Mouse (Mus musculus): Measurements from ENCODE around the gene Sipa1. TPM values are rescaled to one million over a fixed set of nuclear protein-coding genes. Genes with fewer than 3 reads are reported as not detected.
A peak's percentile ranks its signal among the peaks of the same experiment; 100 is the strongest.

Sipa1 gene
- total and polyA plus RNA-seq, 2 experiments from 2014 or later: 12.3 to 33.2 TPM

DNA sequence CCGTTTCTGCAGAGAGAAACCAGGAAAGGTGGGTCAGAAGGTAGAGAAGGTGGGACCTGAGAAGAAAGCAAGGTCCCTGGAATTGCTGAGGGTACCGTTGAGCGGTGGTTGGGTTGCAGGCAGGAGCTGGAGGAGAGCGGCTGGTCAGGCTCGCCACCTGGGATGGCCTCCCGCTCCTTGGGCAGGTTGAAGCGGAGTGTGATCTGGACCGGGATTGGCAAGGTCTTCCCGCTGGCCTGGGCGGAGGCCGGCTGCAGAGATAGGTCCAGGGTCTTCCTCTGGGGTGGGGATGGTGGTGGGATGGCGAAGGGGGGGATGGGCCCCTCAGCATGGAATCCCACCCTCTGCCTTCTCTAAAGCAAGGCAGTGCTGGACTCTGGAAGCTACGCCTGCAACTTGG, 54.8 kb downstream of the Sipa1 start:
- Histone ChIP-seq H3K4me1 (ENCODE audit: control insufficient read depth, insufficient read depth) (peaks cover 12% of the 10 kb centered on the region), H3K36me3 (replicated peaks; ENCODE audit: control insufficient read depth, insufficient read depth, low read length) (peaks cover 46% of the 10 kb centered on the region), H3K9ac (replicated peaks; ENCODE audit: low read depth, low read length) (no peak overlapping the region), H3K4me2 (ENCODE audit: low read depth, low read length) (peak overlapping the region; percentile 58), H3K27ac (ENCODE audit: low read depth) (no peak overlapping the region), H3K27me3 (ENCODE audit: control insufficient read depth, insufficient read depth, low read length) (no peaks in the 10 kb centered on the region), H3K4me3 (ENCODE audit: low read depth, low read length) (no peak overlapping the region), H3K9me3 (replicated peaks; ENCODE audit: control insufficient read depth, low read length) (no peaks in the 10 kb centered on the region)
- ATAC-seq (ENCODE audit: insufficient read depth, low read depth) (no peak), DNase-seq (ENCODE audit: low spot score) (no peak)
- TF ChIP-seq CTCF (IDR thresholded peaks at IDR 0.05; ENCODE audit: low read depth): no peak
- no peak for TF ChIP-seq EP300 (IDR thresholded peaks at IDR 0.05; ENCODE audit: low read depth)
- WGBS: 95% methylated on average over 13 of the region's 13 CpGs

DNA sequence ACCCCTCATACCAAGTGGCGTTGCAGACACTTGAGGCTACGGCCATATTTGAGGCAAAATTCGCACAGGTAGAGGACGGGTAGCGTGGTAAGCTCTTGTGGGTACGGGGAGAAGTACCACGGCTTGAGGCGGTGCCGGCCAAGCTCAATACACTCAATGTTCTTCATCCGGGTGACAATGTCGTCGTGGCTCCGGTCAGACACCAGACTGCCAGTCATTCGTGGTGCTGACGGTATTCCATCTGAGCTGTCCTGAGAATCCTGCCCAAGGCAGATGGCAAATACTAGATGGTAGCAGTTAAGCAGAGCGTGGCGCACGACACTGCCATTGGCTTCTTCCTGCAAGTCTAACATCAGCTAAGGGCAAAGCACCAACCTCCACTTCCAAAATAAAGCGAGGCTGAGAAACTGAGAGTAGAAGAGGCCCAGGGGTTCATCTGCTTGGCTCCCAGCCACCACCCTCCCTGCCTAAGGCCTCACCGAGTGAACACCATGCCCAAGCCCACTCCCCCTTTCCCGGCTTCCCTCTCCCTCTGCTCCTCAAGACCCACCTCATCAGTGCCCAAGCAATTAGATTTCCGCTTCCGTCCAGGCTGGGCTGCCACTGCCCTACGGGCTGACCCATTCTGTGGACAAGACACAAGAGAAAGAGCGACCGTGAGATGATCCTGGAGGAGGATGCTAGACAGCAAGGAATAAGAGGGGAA, 55.6 kb downstream of the Sipa1 start:
- Histone ChIP-seq H3K9me3 (replicated peaks; ENCODE audit: control insufficient read depth, low read length) (no peaks in the 10 kb centered on the region), H3K27me3 (ENCODE audit: control insufficient read depth, insufficient read depth, low read length) (no peaks in the 10 kb centered on the region), H3K4me3 (ENCODE audit: low read depth, low read length) (no peak overlapping the region), H3K36me3 (replicated peaks; ENCODE audit: control insufficient read depth, insufficient read depth, low read length) (peaks cover 53% of the 10 kb centered on the region), H3K4me1 (ENCODE audit: control insufficient read depth, insufficient read depth) (peaks cover 12% of the 10 kb centered on the region), H3K9ac (replicated peaks; ENCODE audit: low read depth, low read length) (no peak overlapping the region), H3K27ac (ENCODE audit: low read depth) (no peak overlapping the region), H3K4me2 (ENCODE audit: low read depth, low read length) (no peak overlapping the region)
- WGBS: 94% methylated on average over 26 of the region's 26 CpGs
- ATAC-seq (ENCODE audit: insufficient read depth, low read depth) (no peak), DNase-seq (ENCODE audit: low spot score) (no peak)
- TF ChIP-seq CTCF (IDR thresholded peaks at IDR 0.05; ENCODE audit: low read depth) (no peak), EP300 (IDR thresholded peaks at IDR 0.05; ENCODE audit: low read depth) (no peak)

DNA sequence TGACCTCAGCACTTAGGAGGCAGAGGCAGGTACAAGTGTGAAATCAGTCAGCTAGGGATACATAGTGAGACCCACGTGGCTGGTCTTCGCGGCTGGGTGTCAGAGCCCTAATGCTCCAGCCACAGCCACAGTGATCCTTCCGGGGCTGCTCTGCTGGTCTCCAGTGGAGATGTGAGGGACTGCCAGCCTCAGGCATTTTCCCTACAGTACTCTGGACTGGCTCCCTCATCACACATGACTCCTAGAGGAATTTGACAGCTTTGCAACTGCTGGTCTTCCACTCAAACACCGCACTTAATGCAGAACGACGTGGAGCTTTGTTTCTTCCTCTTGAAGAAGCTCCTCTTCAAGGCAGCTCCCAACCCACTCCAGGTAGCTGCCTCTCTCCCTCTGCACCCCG, 57.3 kb downstream of the Sipa1 start:
- no peak overlapping the region for H3K9ac ChIP-seq (replicated peaks; ENCODE audit: low read depth, low read length)
- H3K36me3 ChIP-seq (replicated peaks; ENCODE audit: control insufficient read depth, insufficient read depth, low read length): peaks cover 53% of the 10 kb centered on the region
- no peak for ATAC-seq (ENCODE audit: insufficient read depth, low read depth)
- WGBS: 66% methylated on average over 8 of the region's 8 CpGs
- H3K4me2 ChIP-seq (ENCODE audit: low read depth, low read length): no peak overlapping the region
- no peak for TF ChIP-seq EP300 (IDR thresholded peaks at IDR 0.05; ENCODE audit: low read depth)
- no peak; the same call in 1 of the 2 replicates for TF ChIP-seq CTCF (IDR thresholded peaks at IDR 0.05; ENCODE audit: low read depth)
- H3K27ac ChIP-seq (ENCODE audit: low read depth): no peak overlapping the region
- no peak overlapping the region for H3K4me3 ChIP-seq (ENCODE audit: low read depth, low read length)
- no peaks in the 10 kb centered on the region for H3K27me3 ChIP-seq (ENCODE audit: control insufficient read depth, insufficient read depth, low read length)
- H3K9me3 ChIP-seq (replicated peaks; ENCODE audit: control insufficient read depth, low read length): no peaks in the 10 kb centered on the region
- peaks cover 18% of the 10 kb centered on the region for H3K4me1 ChIP-seq (ENCODE audit: control insufficient read depth, insufficient read depth)
- DNase-seq (ENCODE audit: low spot score): no peak

DNA sequence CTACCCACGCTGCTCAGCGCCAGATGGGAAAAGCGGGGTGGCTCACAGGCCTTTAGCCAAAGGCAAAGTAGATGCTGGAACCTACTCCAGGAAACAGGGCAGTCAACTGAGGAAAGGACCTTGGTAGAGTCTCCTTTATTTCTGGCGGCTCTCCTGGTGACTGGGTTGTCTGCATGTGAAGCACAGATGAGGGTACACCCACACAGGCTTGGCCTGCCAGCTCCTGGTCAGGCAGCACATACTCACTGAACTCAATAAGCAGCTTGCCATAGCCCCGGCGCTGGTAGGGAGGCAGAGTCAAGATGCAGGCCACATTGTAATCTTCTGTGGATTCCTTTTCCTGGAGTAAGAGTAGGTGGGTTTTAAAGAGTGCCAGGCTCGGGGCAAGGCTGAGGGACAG, 58.4 kb downstream of the Sipa1 start:
- Histone ChIP-seq H3K27ac (ENCODE audit: low read depth) (no peak overlapping the region), H3K4me3 (ENCODE audit: low read depth, low read length) (no peak overlapping the region), H3K4me2 (ENCODE audit: low read depth, low read length) (no peak overlapping the region), H3K9me3 (replicated peaks; ENCODE audit: control insufficient read depth, low read length) (no peaks in the 10 kb centered on the region), H3K4me1 (ENCODE audit: control insufficient read depth, insufficient read depth) (peaks cover 11% of the 10 kb centered on the region; the same call in 1 of the 2 replicates), H3K27me3 (ENCODE audit: control insufficient read depth, insufficient read depth, low read length) (no peaks in the 10 kb centered on the region), H3K36me3 (replicated peaks; ENCODE audit: control insufficient read depth, insufficient read depth, low read length) (peaks cover 53% of the 10 kb centered on the region), H3K9ac (replicated peaks; ENCODE audit: low read depth, low read length) (no peak overlapping the region)
- WGBS: 90% methylated on average over 7 of the region's 7 CpGs
- DNase-seq (ENCODE audit: low spot score): no peak
- ATAC-seq (ENCODE audit: insufficient read depth, low read depth): no peak
- TF ChIP-seq CTCF (IDR thresholded peaks at IDR 0.05; ENCODE audit: low read depth): no peak
- TF ChIP-seq EP300 (IDR thresholded peaks at IDR 0.05; ENCODE audit: low read depth): no peak

DNA sequence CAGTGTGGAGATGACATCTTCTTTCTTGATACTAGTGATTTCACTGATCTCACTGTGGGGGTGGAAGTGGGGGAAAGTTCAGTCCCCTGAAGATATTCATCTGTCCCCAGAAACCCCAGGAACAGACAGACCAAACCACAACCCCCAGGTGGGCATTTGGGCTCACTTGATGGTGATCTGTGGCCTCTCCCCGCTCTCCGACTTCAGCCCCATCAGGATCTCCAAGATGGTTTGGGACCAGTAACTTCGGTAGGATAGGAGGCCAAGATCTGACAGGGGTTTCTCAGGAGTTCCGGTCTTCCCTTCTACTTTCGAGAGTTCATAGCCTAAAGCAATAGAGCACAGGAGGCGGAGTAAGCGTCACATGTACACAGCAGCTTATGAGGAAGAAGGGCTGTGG, 59.8 kb downstream of the Sipa1 start:
- H3K9ac ChIP-seq (replicated peaks; ENCODE audit: low read depth, low read length): no peak overlapping the region
- DNase-seq (ENCODE audit: low spot score): no peak
- H3K4me3 ChIP-seq (ENCODE audit: low read depth, low read length): no peak overlapping the region
- ATAC-seq (ENCODE audit: insufficient read depth, low read depth): no peak
- TF ChIP-seq CTCF (IDR thresholded peaks at IDR 0.05; ENCODE audit: low read depth): no peak
- no peak for TF ChIP-seq EP300 (IDR thresholded peaks at IDR 0.05; ENCODE audit: low read depth)
- WGBS: 88% methylated on average over 7 of the region's 7 CpGs
- H3K27me3 ChIP-seq (ENCODE audit: control insufficient read depth, insufficient read depth, low read length): no peaks in the 10 kb centered on the region
- no peak overlapping the region for H3K27ac ChIP-seq (ENCODE audit: low read depth)
- peaks cover 53% of the 10 kb centered on the region for H3K36me3 ChIP-seq (replicated peaks; ENCODE audit: control insufficient read depth, insufficient read depth, low read length)
- no peaks in the 10 kb centered on the region for H3K9me3 ChIP-seq (replicated peaks; ENCODE audit: control insufficient read depth, low read length)
- H3K4me1 ChIP-seq (ENCODE audit: control insufficient read depth, insufficient read depth): 0 out of 2 replicates have a peak, but pooled peaks cover 6% of the 10 kb centered on the region
- H3K4me2 ChIP-seq (ENCODE audit: low read depth, low read length): no peak overlapping the region
